Mouse (Mus musculus) left cerebral cortex, adult 18-20 months (tissue): ENCODE data around the gene Nt5c2. TPM values are rescaled to one million over a fixed set of nuclear protein-coding genes. Genes with fewer than 3 reads are reported as not detected.

Experiments used
- DNase-seq, 2 experiments: peaks; one replicate each; pipeline ENCODE4 v3.0.0; 2021 to 2022; ENCODE audit warnings: low spot score in 2 of 2, mixed read lengths in 1 of 2
- total RNA-seq, 2 experiments: library from RNA; stranded (reverse); gene quantifications; 2 replicates each; pipeline ENCODE4 v1.2.3; 2021

The Nt5c2 gene
- total RNA-seq, 2 experiments from 2014 or later, result 78.9 to 82.6 TPM

DNA sequence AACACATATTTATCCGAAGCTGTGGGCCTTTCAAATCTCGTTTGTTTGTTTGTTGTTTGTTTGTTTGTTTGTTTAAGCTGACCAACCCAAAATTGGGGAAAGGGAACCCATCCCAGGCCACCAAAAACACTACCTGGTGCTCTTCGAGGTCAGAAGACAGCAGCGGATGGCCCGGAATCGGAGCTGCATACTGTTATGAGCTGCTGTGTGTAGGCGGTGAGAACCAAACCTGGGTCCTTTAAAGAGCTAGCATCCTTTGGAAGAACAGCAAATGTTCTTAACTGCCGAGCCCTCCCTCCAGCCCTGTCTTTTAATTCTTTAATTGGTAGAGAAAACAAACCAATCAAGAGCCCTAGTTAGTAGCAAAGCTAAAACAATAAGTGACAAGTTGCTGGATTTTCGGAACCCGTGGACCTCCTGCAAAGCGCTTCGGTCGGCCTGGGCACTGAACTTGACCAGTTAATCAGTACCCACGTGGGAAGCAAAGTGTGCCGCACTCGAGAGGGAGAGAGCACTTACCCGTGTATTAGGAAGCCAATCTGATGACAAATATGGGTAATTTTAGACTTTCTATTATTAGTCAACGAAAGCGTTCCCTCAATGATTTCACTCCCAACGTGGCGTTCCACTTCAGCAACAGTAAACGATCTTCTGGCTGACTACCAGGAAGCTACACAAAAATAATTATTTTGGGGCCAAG lies 45.5 kb downstream of the Nt5c2 start:
- DNase-seq, result no peak

GRCm38 (mm10) chr19:46968833-46969232 lies 46.1 kb downstream of the Nt5c2 start:
- no peak for DNase-seq

DNA sequence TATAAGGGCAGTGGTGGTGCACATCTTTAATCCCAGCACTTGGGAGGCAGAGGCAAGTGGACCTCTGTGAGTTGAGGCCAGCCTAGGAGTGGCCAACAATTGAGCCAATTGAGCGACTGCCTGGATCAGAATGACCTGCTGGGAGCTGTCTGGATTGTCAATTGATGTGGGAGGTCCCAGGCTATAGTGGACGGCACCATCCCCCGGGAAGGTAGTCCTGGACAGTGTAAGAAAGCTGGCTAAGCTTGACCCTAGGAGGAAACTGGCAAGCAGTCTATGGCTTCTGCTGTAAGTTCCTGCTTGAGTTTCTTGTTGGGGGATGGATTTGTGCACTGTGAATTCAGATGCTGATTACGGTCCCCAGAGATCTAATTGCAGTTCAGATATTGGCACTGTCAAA lies 47.1 kb downstream of the Nt5c2 start:
- DNase-seq, result no peak

DNA sequence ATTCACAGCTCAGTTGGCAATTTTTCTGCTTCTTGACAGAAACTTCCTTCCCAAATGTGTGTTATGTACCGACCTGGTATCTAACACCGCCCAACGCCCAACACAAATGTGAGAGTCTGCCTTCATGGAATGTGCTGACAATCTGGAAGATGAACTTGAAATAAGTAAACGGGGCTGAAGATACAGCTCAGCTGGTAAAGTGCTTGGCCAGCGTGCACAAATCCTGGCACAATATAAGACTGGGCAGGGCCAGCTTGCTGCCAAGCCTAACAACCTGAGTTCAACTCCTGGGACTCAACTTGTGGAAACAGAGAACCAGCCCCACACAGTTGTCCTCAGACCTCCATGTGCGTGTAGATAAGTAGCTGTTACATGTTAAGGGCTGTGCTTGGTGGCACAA lies 48.6 kb downstream of the Nt5c2 start:
- no peak for DNase-seq

DNA sequence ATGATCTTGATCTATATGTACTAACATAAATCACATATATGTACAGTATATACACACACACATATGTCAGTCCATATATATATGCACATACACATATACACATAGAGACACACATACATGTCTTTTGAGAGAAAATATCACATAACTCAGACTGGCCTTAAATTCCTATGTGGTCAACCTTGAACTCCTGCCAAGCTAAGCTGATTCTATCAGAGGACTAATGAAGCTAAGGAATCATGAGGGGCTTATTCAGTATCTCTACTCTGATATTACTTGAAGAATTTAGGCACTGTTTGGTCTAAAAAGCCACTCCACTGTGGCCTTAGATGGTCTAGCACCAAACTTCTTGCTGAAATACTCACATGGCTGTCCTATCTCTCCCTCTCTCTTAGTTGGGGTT lies 49.5 kb downstream of the Nt5c2 start:
- no peak for DNase-seq

DNA sequence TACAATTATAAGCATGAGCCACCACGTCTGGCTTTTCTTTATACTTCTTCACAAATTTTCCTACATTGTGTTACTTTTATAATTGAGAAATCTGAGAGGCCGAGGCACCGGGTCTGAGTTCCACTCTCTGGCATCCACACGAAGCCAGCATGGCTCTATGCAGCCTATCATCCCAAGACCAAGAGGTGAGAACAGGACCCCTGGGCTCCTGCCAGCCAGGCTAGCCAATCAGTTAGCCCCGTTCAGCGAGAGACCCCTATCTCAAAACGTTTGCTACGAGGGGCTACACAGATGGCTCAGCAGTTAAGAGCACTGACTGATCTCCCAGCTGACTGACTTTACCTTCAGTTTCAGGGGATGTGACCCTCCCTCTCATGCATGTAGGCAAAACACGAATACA lies 50.6 kb downstream of the Nt5c2 start:
- no peak for DNase-seq

DNA sequence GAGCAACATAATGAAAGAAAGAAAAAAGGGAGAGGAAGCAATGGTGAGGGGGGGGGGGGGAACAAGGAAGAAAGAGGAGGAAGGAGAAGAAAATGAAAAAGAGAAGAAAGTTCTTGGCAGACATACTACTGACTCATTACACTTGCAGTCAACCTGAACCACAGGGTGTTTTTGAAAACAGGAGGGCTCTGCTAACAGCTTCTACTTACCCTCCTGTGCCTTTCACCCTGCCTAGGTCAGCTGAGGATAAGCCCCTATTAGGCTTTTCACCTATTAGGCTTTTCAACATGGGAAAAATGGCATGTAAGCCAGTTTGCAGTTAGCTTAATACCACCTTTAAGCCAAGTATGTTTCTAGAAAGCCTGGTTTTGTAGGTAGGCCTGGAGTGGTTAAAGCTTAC lies 51.5 kb downstream of the Nt5c2 start:
- DNase-seq, result no peak

DNA sequence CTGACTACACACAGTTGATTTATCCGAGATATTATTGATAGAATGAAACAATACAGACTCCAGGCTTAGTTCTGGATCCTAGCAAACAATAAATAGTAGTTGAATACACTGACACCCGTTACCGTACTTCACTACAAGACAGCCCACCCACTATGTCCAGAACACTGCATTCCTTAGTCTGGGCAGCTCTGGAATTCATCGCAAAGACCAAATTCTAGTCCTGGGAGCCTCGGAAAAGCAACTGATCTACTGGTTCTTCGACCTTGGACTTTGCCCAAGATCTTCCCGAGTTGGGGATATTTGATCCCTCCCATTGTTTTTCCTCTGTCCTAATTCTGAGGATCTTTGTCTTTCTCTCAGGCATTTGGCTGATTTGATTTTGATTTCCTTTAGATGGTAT lies 52.1 kb downstream of the Nt5c2 start:
- DNase-seq, result no peak

GRCm38 (mm10) chr19:46962171-46962772 lies 52.7 kb downstream of the Nt5c2 start:
- DNase-seq, result peak; percentile 55 to 60

DNA sequence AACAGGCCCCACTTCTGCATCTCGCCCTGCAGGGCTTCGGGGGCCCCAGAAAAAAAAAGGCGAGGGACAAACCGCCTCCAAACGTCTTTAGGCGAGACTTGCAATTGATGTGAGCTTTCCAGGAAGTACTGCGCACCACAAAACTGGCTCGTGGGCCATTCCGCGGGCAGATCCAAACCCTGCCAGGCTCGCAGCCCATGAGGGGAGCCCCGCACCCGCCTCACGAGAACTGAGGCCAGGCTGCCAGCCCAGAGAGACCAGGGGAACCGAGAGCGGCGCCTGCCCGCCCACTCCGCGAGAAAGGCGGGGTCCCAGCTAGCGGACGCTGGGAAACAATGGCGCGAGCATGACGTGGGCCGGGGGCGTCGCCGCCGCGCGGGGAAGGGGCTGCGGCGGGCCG lies 53.3 kb downstream of the Nt5c2 start:
- peak; percentile 79 to 87 for DNase-seq

DNA sequence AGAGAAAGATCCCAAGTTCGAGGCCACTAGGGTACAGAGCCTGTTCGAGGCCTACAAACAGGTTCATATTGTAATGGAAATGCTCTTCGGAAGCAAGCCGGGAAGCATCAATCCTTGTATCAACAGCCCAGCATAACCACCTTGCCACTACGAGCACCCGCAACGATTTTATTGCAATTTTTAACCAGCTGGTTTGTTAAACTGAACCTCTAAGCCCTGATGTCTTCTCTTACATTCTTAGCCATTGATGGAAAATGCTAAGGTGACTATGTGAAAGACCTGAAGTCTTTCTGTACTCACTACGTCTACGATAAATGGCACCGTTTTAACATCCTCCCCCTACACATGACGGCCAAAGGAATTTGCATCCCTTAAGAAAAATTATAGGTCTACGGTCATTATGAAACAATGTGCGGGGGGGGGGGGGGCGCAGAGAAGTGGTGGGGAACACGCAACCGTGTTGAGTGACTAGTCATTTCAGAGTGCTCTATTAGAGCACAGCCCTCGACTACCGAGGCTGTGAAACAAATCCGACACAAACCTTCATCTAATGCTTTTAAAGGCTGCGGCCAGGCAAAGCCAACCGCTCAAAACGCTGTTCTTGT lies 53.8 kb downstream of the Nt5c2 start:
- DNase-seq, result no peak

DNA sequence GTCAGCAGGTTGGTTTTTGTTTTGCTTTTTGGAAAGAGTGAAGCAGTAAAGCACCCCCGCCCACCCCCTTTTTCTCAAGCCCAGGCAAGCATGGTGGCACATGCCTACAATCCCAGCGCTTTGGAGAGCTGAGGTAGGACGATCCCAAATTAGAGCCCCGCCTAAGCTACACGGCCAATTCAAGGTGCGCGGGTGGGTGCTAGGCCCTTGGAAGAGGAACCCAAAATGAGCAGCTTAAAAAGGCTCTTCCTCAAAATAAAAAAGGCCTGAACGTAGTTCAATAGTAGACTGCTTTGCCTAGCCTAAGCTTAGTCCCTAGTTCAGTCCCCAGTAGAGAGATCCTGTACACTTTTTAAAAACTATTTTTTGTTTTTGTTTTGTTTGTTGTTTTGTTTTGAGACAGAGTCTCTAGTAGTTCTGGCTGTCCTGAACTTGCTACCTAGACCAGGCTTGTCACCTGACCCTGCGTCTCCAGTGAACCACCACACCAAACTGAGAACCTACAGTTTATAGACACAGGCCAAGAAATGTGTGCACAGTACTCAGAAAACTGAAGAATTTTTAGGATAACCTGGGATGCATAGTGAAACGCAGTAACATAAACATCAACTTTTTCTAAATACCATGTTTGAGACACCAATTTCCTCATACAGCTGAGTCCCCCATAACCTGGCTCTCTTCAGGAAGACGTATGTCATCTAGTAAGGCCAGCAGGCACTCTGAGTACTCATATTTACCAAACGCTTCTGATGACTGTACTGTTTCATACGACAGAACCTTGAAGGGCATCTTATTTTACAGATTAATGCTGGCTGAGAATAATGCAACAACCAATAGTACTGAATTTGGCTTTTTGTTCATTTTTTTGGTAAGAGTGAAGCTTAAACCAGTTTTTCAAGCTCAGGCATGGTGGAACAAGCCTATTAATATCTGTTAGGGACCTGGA lies 54.6 kb downstream of the Nt5c2 start:
- DNase-seq, result peak; percentile 20 to 49

DNA sequence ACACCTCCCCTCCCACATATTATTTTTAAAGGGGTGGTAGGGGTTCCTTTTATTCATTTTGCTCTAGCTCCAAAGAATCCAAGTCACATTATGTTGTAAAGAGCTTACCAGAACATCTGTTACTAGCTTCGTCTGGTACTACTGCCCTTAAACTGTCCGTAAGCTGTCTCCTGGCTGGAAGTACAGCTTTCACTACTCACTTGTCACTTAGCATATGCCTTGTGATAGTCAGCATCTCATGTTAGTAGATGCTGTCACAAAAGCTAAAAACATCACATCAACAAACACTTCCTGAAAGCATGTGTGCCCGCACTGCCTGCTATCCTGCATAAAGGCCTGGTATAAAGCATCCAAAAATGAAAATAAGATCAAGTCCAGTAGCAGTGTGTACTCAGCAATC lies 55.4 kb downstream of the Nt5c2 start:
- no peak for DNase-seq

- no peak for DNase-seq
These were observed 56.4 kb downstream of the Nt5c2 start for GRCm38 (mm10) chr19:46958566-46958965.

GRCm38 (mm10) chr19:46957971-46958370 lies 57.0 kb downstream of the Nt5c2 start:
- DNase-seq, result no peak

- DNase-seq, result no peak
These were observed 58.0 kb downstream of the Nt5c2 start for GRCm38 (mm10) chr19:46957001-46957400.

DNA sequence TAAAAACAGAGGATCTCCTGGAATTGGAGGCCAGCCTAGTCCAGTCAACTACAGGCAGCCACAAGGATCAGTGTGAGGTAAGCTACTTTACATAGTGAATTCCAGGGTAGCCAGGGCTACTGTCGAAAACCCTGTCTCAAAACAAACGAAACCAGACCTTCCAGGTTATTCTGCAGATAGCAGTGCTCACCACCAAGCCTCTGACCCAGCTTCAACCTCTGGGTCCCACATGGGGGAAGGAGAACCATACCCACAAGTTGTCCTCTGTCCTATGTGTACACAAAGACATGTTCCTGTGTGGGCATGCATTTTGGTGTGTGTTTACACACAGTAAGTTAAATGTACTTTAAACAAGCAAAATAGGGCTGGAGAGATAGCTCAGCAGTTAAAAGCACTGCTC lies 58.5 kb downstream of the Nt5c2 start:
- no peak for DNase-seq

DNA sequence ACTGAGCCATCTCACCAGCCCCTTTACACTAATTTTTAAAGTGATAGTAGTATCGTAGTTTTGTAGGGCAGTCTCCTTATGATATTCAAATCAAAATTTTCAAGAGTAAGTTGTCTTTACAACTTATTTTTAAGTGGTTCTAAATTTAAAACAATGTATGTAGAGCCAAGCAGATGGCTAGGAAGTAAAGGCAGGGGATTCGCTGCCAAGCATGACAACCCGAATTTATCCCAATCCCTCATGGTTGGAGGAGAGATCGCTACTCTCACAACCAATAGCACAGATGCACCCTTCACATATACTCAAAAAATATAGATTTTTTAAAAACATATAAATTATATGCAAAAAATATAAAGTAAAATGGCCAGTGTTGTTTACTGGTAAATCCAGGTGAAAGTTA lies 59.3 kb downstream of the Nt5c2 start:
- DNase-seq, result peak in 1 of 2 experiments; percentile 17

GRCm38 (mm10) chr19:46953536-46953935 lies 61.4 kb downstream of the Nt5c2 start:
- no peak for DNase-seq

GRCm38 (mm10) chr19:46952986-46953385 lies 62.0 kb downstream of the Nt5c2 start:
- no peak for DNase-seq

DNA sequence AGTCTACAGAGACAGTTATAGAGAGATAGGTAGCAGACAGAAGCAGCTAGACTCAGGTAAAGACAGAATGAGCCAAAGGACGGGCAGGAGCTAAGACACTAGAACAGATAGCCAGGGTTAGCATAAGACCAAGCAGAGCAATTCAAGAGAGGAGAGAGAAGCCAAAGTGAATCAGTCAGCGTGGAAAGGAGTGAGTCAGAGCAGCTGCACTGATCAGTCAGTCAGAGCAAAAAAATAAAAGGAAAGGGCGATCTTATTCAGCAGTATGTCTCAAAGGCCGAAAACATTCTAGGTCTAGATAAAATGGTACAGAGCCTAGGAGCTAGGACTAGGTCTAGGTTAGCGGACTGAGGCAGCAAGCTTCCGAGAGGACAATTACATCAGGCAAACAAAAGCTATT lies 70.6 kb downstream of the Nt5c2 start:
- no peak for DNase-seq

GRCm38 (mm10) chr19:46937173-46937572 lies 77.8 kb downstream of the Nt5c2 start:
- DNase-seq, result no peak
